9 mouse cellular contexts compared by ENCODE assay signal in the genomic region with DNA sequence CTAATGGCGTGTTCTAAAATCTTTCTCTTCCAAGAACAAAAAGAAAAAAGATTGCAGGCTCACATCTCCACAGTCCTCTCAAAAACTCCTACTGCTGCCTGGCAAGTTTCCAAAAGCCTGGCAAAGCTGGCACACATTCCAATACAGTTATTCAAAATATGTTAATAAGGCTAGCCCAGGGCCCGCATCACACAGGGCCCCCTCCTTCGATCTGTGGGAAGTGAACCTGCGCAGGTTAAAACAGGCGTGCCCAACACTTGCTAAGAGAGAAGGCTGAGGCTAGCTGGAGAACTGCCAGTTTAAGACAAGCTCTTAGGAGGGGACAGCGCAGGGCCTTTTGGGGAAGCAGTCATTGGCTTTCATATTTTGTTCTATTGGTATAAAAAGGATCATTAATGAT. TPM values are rescaled to one million over a fixed set of nuclear protein-coding genes. Genes with fewer than 3 reads are reported as not detected.
DNase-seq lines count a peak whose midpoint lies in the region; ATAC-seq and TF ChIP-seq lines count a peak whose summit lies in the region.
"Had no signal": no experiment of that assay in that cellular context is flagged by ENCODE, and none has a peak within 500 bp of the region (broad histone marks: within the 10 kb centered on the region; RNA-seq: fewer than 3 reads in every experiment).

No protein-coding gene starts in this region.

- peak overlapping the region; percentile 52 for H3K4me3 ChIP-seq in E14TG2a.4 (replicated peaks; ENCODE audit: low read length)
- H3K4me3 ChIP-seq in forebrain, postnatal 0 days (ENCODE audit: low read depth, low read length): no peak overlapping the region
- H3K4me3 ChIP-seq: megakaryocyte, embryonic 14.5 days had no signal

- H3K9me3 ChIP-seq in E14TG2a.4 (ENCODE audit: low read length): no peaks in the 10 kb centered on the region
- no peaks in the 10 kb centered on the region for H3K9me3 ChIP-seq in forebrain, postnatal 0 days (ENCODE audit: low read length)
- H3K9me3 ChIP-seq: megakaryocyte, embryonic 14.5 days had no signal

- DNase-seq in cerebellum, postnatal 36 days: peak; percentile 30 to 48
- no peak for DNase-seq in cerebellum, adult 9-11 months
- DNase-seq in forebrain, postnatal 0 days: peak; percentile 76
- peak; percentile 56 to 71 for DNase-seq in kidney, postnatal 4 days
- DNase-seq in gastrocnemius, postnatal 14 days: no peak
- no peak for DNase-seq in cerebellum, adult 11-12 months

- ATAC-seq in forebrain, postnatal 0 days: peak; percentile 61
- ATAC-seq in megakaryocyte progenitor cell, adult 5-6 weeks (replicated peaks; ENCODE audit: poor library complexity): 0 out of 2 replicates have a peak, but pooled peaks have one; percentile 25

- TF ChIP-seq CTCF in E14TG2a.4 (conservative IDR thresholded peaks at IDR 0.05; ENCODE audit: low read length): no peak
- TF ChIP-seq CTCF in forebrain, postnatal 0 days (IDR thresholded peaks at IDR 0.05; ENCODE audit: low read depth): no peak

- H3K4me1 ChIP-seq in E14TG2a.4 (replicated peaks; ENCODE audit: low read depth, low read length): peaks cover 79% of the 10 kb centered on the region
- H3K4me1 ChIP-seq in forebrain, postnatal 0 days (ENCODE audit: insufficient read depth): peaks cover 5% of the 10 kb centered on the region; the same call in 1 of the 2 replicates

- WGBS in forebrain, postnatal 0 days: 28% methylated on average over 6 of the region's 6 CpGs

- H3K4me2 ChIP-seq in forebrain, postnatal 0 days (ENCODE audit: low read depth): no peak overlapping the region

- H3K27ac ChIP-seq in forebrain, postnatal 0 days (ENCODE audit: low read depth, low read length): no peak overlapping the region

- H3K36me3 ChIP-seq in E14TG2a.4 (ENCODE audit: insufficient read depth, low read length): peaks cover 70% of the 10 kb centered on the region
- H3K36me3 ChIP-seq in forebrain, postnatal 0 days (ENCODE audit: insufficient read depth): no peaks in the 10 kb centered on the region

- no peaks in the 10 kb centered on the region for H3K27me3 ChIP-seq in E14TG2a.4 (ENCODE audit: insufficient read depth, low read length)
- no peaks in the 10 kb centered on the region for H3K27me3 ChIP-seq in forebrain, postnatal 0 days (ENCODE audit: insufficient read depth, low read length)

- intact Hi-C loops in gastrocnemius, postnatal 14 days (cut with DNase I; ENCODE audit: low total_unique reads): no loop called here

- no peak overlapping the region for H3K9ac ChIP-seq in forebrain, postnatal 0 days

RNA-seq across cellular contexts. Expression of gene Gab1, which starts 23.7 kb away (rescaled TPM):
- total RNA-seq in forebrain, postnatal 0 days (2014; rRNA removed): 10.7 and 15.7 TPM in 2 replicates
- 7.5 and 9.8 TPM in 2 replicates for polyA plus RNA-seq in forebrain, postnatal 0 days (2015; fragmentation: Nextera tagmentation; extraction: Ambion mirVana)
- 3.5 and 6.0 TPM in 2 replicates for total RNA-seq in megakaryocyte progenitor cell, adult 5-6 weeks (2015)
- 2.7 and 3.0 TPM in 2 replicates for total RNA-seq in megakaryocyte progenitor cell, adult 5-6 weeks (2017)
- total RNA-seq in gastrocnemius, postnatal 14 days (2021): 10 to 100 TPM; 12.7 to 15.2 TPM

Comparison
In these comparisons a context has a peak if more than half of its experiments do, and no peak if none do; other contexts are left out.
1. DNase-seq: peak in cerebellum, postnatal 36 days (2 of 2), forebrain, postnatal 0 days (single experiment) and kidney, postnatal 4 days (2 of 2); none in cerebellum, adult 9-11 months (single experiment), gastrocnemius, postnatal 14 days (single experiment) and cerebellum, adult 11-12 months (single experiment).